Mouse (Mus musculus): Measurements from ENCODE around the gene Tab1.

Tab1 gene

GRCm38 (mm10) chr15:80132993-80133586, at the start of gene Tab1:
Gene Tab1, plus strand, starts transcription at chr15:80133127.
- DNase-seq (ENCODE audit: low read depth): peak; percentile 76

GRCm38 (mm10) chr15:80083276-80083731, 49.6 kb upstream of the Tab1 start:
- peak; percentile 98 for DNase-seq (ENCODE audit: low read depth)

- DNase-seq (ENCODE audit: low read depth): no peak
Observed at GRCm38 (mm10) chr15:80083740-80084139, 49.2 kb upstream of the Tab1 start.

GRCm38 (mm10) chr15:80087406-80088012, 45.4 kb upstream of the Tab1 start:
- no peak for DNase-seq (ENCODE audit: low read depth)

GRCm38 (mm10) chr15:80088637-80089036, 44.3 kb upstream of the Tab1 start:
- peak; percentile 87 for DNase-seq (ENCODE audit: low read depth)

GRCm38 (mm10) chr15:80090155-80090554, 42.8 kb upstream of the Tab1 start:
- DNase-seq (ENCODE audit: low read depth): no peak

- no peak for DNase-seq (ENCODE audit: low read depth)
Observed at GRCm38 (mm10) chr15:80090741-80091120, 42.2 kb upstream of the Tab1 start.

GRCm38 (mm10) chr15:80091121-80091955, 41.6 kb upstream of the Tab1 start, which contains the start of the genes Syngr1 and Rpl3:
Gene Syngr1, plus strand, starts transcription at chr15:80091334.
Gene Rpl3, minus strand, starts transcription at chr15:80091868.
- no peak for DNase-seq (ENCODE audit: low read depth)

- DNase-seq (ENCODE audit: low read depth): no peak
Observed at GRCm38 (mm10) chr15:80092041-80092441, 40.9 kb upstream of the Tab1 start.

GRCm38 (mm10) chr15:80092599-80092998, 40.3 kb upstream of the Tab1 start:
- no peak for DNase-seq (ENCODE audit: low read depth)

GRCm38 (mm10) chr15:80094201-80094600, 38.7 kb upstream of the Tab1 start:
- DNase-seq (ENCODE audit: low read depth): no peak

GRCm38 (mm10) chr15:80095596-80095995, 37.3 kb upstream of the Tab1 start:
- DNase-seq (ENCODE audit: low read depth): no peak

GRCm38 (mm10) chr15:80096406-80096805, 36.5 kb upstream of the Tab1 start:
- DNase-seq (ENCODE audit: low read depth): no peak

- no peak for DNase-seq (ENCODE audit: low read depth)
Observed at GRCm38 (mm10) chr15:80096946-80097881, 35.7 kb upstream of the Tab1 start.

GRCm38 (mm10) chr15:80097999-80098461, 34.9 kb upstream of the Tab1 start:
- no peak for DNase-seq (ENCODE audit: low read depth)

GRCm38 (mm10) chr15:80098809-80099208, 34.1 kb upstream of the Tab1 start:
- peak; percentile 40 for DNase-seq (ENCODE audit: low read depth)

- DNase-seq (ENCODE audit: low read depth): no peak
Observed at GRCm38 (mm10) chr15:80099477-80099876, 33.5 kb upstream of the Tab1 start.

- DNase-seq (ENCODE audit: low read depth): no peak
Observed at GRCm38 (mm10) chr15:80100196-80100595, 32.7 kb upstream of the Tab1 start.

- DNase-seq (ENCODE audit: low read depth): no peak
Observed at GRCm38 (mm10) chr15:80100871-80101270, 32.1 kb upstream of the Tab1 start.

- no peak for DNase-seq (ENCODE audit: low read depth)
Observed at GRCm38 (mm10) chr15:80101503-80101902, 31.4 kb upstream of the Tab1 start.

- no peak for DNase-seq (ENCODE audit: low read depth)
Observed at GRCm38 (mm10) chr15:80102495-80102894, 30.4 kb upstream of the Tab1 start.

Measured in fibroblast of lung, adult 2 months (primary cell).